ENCODE assay signal across 8 mouse cellular contexts in the genomic region with DNA sequence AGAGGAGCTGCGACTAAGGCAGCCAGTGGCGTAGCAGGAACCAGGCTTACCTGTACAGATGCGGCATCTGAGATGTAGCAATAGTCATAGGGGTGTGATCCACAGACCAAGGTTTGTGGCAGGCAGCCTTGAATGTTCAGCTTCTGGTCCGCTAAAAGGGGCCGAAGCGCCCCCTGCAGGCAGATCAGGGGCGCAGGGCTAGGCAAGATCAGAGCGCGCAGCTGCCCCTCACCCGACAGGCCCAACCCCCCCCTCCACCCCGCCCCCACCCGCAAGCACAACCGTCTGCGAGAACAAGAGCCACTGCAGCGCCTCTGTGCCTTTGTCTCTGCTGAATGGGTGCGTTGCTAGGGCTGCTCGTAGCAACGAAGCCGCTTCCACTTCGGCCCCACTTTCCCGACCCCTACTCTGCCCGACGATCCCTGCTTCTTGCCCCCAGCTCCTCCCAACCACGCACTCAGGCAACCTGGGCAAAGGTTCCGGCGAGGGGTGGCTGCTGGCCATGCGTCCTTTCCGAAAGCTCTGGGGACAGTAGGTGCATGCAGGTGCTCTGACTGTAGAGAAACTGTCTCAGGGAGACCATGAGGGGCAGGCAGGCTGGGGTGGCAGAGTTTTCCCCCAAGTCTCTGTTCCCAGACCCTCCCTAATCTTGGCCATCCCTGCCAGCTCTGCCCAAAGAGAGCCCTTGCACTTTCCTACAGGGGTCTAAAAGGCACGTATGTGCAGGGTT. TPM values are rescaled to one million over a fixed set of nuclear protein-coding genes. Genes with fewer than 3 reads are reported as not detected.
DNase-seq lines count a peak whose midpoint lies in the region; ATAC-seq and TF ChIP-seq lines count a peak whose summit lies in the region.

No protein-coding gene starts in this region.

- TF ChIP-seq CTCF in bone marrow, adult 2 months (IDR thresholded peaks at IDR 0.05; ENCODE audit: control insufficient read depth, insufficient read depth, low read length) = peak; percentile 30; the same call in 1 of the 2 replicates

- peak overlapping the region; percentile 48 for H3K4me3 ChIP-seq in heart, embryonic 13.5 days
- no peak overlapping the region for H3K4me3 ChIP-seq in bone marrow, adult 2 months (replicated peaks; ENCODE audit: control insufficient read depth, low read depth, low read length)
- H3K4me3 ChIP-seq in forebrain, embryonic 11.5 days (ENCODE audit: low read depth, low read length) = peak overlapping the region; percentile 26
- H3K4me3 ChIP-seq in intestine, embryonic 15.5 days (replicated peaks) = peak overlapping the region; percentile 26
- peak overlapping the region; percentile 36 for H3K4me3 ChIP-seq in liver, embryonic 13.5 days (replicated peaks)

- no peak for DNase-seq in heart, adult 8-10 months (ENCODE audit: low spot score)
- DNase-seq in forebrain, embryonic 11.5 days (ENCODE audit: low spot score) = peak; percentile 93
- no peak for DNase-seq in liver, embryonic 13.5 days
- peak; percentile 90 for DNase-seq in retina, postnatal 1 day
- DNase-seq in ovary, postnatal 14 days (ENCODE audit: low spot score) = no peak

- 4% methylated on average over 29 of the region's 29 CpGs for WGBS in heart, embryonic 13.5 days
- WGBS in bone marrow, adult 2 months = 10% methylated on average over 29 of the region's 29 CpGs
- 2% methylated on average over 25 of the region's 29 CpGs for WGBS in forebrain, embryonic 11.5 days
- 4% methylated on average over 29 of the region's 29 CpGs for WGBS in intestine, embryonic 15.5 days
- WGBS in liver, embryonic 13.5 days (ENCODE audit: insufficient replicate concordance) = 4% methylated on average over 21 of the region's 29 CpGs

- H3K27me3 ChIP-seq in heart, embryonic 13.5 days (replicated peaks) = peaks cover 78% of the 10 kb centered on the region
- peaks cover 28% of the 10 kb centered on the region for H3K27me3 ChIP-seq in forebrain, embryonic 11.5 days (ENCODE audit: control insufficient read depth, insufficient read depth, low read length)
- 0 out of 2 replicates have a peak, but pooled peaks cover 8% of the 10 kb centered on the region for H3K27me3 ChIP-seq in intestine, embryonic 15.5 days (replicated peaks)
- H3K27me3 ChIP-seq in liver, embryonic 13.5 days = peaks cover 42% of the 10 kb centered on the region

- no peaks in the 10 kb centered on the region for H3K36me3 ChIP-seq in heart, embryonic 13.5 days
- no peaks in the 10 kb centered on the region for H3K36me3 ChIP-seq in forebrain, embryonic 11.5 days (ENCODE audit: control insufficient read depth, insufficient read depth, low read length)
- no peaks in the 10 kb centered on the region for H3K36me3 ChIP-seq in intestine, embryonic 15.5 days
- no peaks in the 10 kb centered on the region for H3K36me3 ChIP-seq in liver, embryonic 13.5 days

- no peaks in the 10 kb centered on the region for H3K9me3 ChIP-seq in heart, embryonic 13.5 days
- H3K9me3 ChIP-seq in forebrain, embryonic 11.5 days (ENCODE audit: control insufficient read depth, low read length) = no peaks in the 10 kb centered on the region
- H3K9me3 ChIP-seq in intestine, embryonic 15.5 days = no peaks in the 10 kb centered on the region
- H3K9me3 ChIP-seq in liver, embryonic 13.5 days (replicated peaks) = no peaks in the 10 kb centered on the region

- ATAC-seq in heart, embryonic 13.5 days (ENCODE audit: extremely low read depth, insufficient number of reproducible peaks, low FRiP score, low TSS enrichment) = no peak
- peak; percentile 92 for ATAC-seq in forebrain, embryonic 11.5 days (replicated peaks; ENCODE audit: low FRiP score)
- peak; percentile 60 for ATAC-seq in intestine, embryonic 15.5 days
- ATAC-seq in liver, embryonic 13.5 days (ENCODE audit: low read depth) = no peak

- H3K27ac ChIP-seq in heart, embryonic 13.5 days (replicated peaks) = no peak overlapping the region
- no peak overlapping the region for H3K27ac ChIP-seq in bone marrow, adult 2 months (ENCODE audit: control insufficient read depth, insufficient read depth, low read depth, low read length, poor library complexity)
- peak overlapping the region; percentile 41; the same call in 1 of the 2 replicates for H3K27ac ChIP-seq in forebrain, embryonic 11.5 days (ENCODE audit: low read depth, low read length)
- H3K27ac ChIP-seq in intestine, embryonic 15.5 days = no peak overlapping the region
- no peak overlapping the region for H3K27ac ChIP-seq in liver, embryonic 13.5 days

- H3K9ac ChIP-seq in heart, embryonic 13.5 days = peak overlapping the region; percentile 70
- H3K9ac ChIP-seq in forebrain, embryonic 11.5 days (ENCODE audit: low read length) = peak overlapping the region; percentile 53
- H3K9ac ChIP-seq in intestine, embryonic 15.5 days = peak overlapping the region; percentile 30; the same call in 1 of the 2 replicates
- no peak overlapping the region for H3K9ac ChIP-seq in liver, embryonic 13.5 days

- H3K4me1 ChIP-seq in heart, embryonic 13.5 days = peaks cover 11% of the 10 kb centered on the region
- no peaks in the 10 kb centered on the region for H3K4me1 ChIP-seq in bone marrow, adult 2 months (ENCODE audit: control insufficient read depth, insufficient read depth, low read length)
- H3K4me1 ChIP-seq in forebrain, embryonic 11.5 days (replicated peaks; ENCODE audit: control insufficient read depth, insufficient read depth, low read length) = peaks cover 21% of the 10 kb centered on the region; the same call in 1 of the 2 replicates
- peaks cover 9% of the 10 kb centered on the region for H3K4me1 ChIP-seq in intestine, embryonic 15.5 days (replicated peaks)
- peaks cover 7% of the 10 kb centered on the region for H3K4me1 ChIP-seq in liver, embryonic 13.5 days (replicated peaks)

- H3K4me2 ChIP-seq in heart, embryonic 13.5 days = peak overlapping the region; percentile 74
- H3K4me2 ChIP-seq in forebrain, embryonic 11.5 days (ENCODE audit: low read depth, low read length, severe bottlenecking) = peak overlapping the region; percentile 49
- H3K4me2 ChIP-seq in intestine, embryonic 15.5 days (replicated peaks) = peak overlapping the region; percentile 68
- H3K4me2 ChIP-seq in liver, embryonic 13.5 days = peak overlapping the region; percentile 54

- TF ChIP-seq POLR2A in bone marrow, adult 2 months (IDR thresholded peaks at IDR 0.05; ENCODE audit: borderline replicate concordance, control insufficient read depth, low read depth, low read length) = no peak

RNA-seq across cellular contexts. Expression of a gene that starts 25.4 kb away (rescaled TPM):
- polyA plus RNA-seq in heart, embryonic 13.5 days (2015; fragmentation: Nextera tagmentation; extraction: Ambion mirVana) = not detected in 2 replicates
- not detected for total RNA-seq in heart, adult 8-10 months (2022)
- not detected in 2 replicates for polyA plus RNA-seq in bone marrow, adult 2 months (2011; ENCODE audit: insufficient read depth, insufficient read length, low replicate concordance, missing spikeins)
- 0.27 and 0.40 TPM in 2 replicates for polyA plus RNA-seq in forebrain, embryonic 11.5 days (2014; fragmentation: Nextera tagmentation; extraction: Ambion mirVana)
- 0.05 and 1.1 TPM in 2 replicates for polyA plus RNA-seq in intestine, embryonic 15.5 days (2015; fragmentation: Nextera tagmentation; extraction: Ambion mirVana)
- not detected in 2 replicates for polyA plus RNA-seq in liver, embryonic 13.5 days (2015; fragmentation: Nextera tagmentation; extraction: Ambion mirVana)

RNA-seq across cellular contexts. Expression of a gene that starts 45.1 kb away (rescaled TPM):
- 213 and 245 TPM in 2 replicates for polyA plus RNA-seq in heart, embryonic 13.5 days (2015; fragmentation: Nextera tagmentation; extraction: Ambion mirVana)
- total RNA-seq in heart, adult 8-10 months (2022) = 100 to 1,000 TPM; 221 to 264 (median 236) TPM
- 46.5 and 82.9 TPM in 2 replicates for polyA plus RNA-seq in bone marrow, adult 2 months (2011; ENCODE audit: insufficient read depth, insufficient read length, low replicate concordance, missing spikeins)
- 333 and 341 TPM in 2 replicates for polyA plus RNA-seq in forebrain, embryonic 11.5 days (2014; fragmentation: Nextera tagmentation; extraction: Ambion mirVana)
- 243 and 247 TPM in 2 replicates for polyA plus RNA-seq in intestine, embryonic 15.5 days (2015; fragmentation: Nextera tagmentation; extraction: Ambion mirVana)
- 213 and 227 TPM in 2 replicates for polyA plus RNA-seq in liver, embryonic 13.5 days (2015; fragmentation: Nextera tagmentation; extraction: Ambion mirVana)

Comparison
In these comparisons a context has a peak if more than half of its experiments do, and no peak if none do; other contexts are left out.
1. ATAC-seq: peak in forebrain, embryonic 11.5 days (single experiment) and intestine, embryonic 15.5 days (single experiment); none in heart, embryonic 13.5 days (single experiment) and liver, embryonic 13.5 days (single experiment).
2. DNase-seq: peak in forebrain, embryonic 11.5 days (single experiment) and retina, postnatal 1 day (single experiment); none in heart, adult 8-10 months (single experiment), liver, embryonic 13.5 days (single experiment) and ovary, postnatal 14 days (single experiment).
3. Peak in every context shown above with its lines, with median percentiles within 50 percentile points of each other: H3K4me2 ChIP-seq.